Mouse (Mus musculus) liver, embryonic 14.5 days (tissue): ENCODE data around the gene Chrng. TPM values are rescaled to one million over a fixed set of nuclear protein-coding genes. Genes with fewer than 3 reads are reported as not detected.

ENCODE experiments used
- ATAC-seq: fragments of 200-750 bp; cut with Nextera tagmentation; 2 replicates; pipeline ENCODE4 v1.8.0; 2017; ENCODE audit warnings: moderate number of reproducible peaks, mild to moderate bottlenecking, moderate library complexity; ENCODE audit not compliant: insufficient read depth
- DNase-seq, 3 experiments: peaks; one replicate each; pipeline ENCODE4 v3.0.0-alpha.2; 2012 to 2013; ENCODE audit warnings: low read depth in 3 of 3, low spot score in 3 of 3
- H3K27ac ChIP-seq: fragments of 300-500 bp; sonication (generic); 2 replicates; pipeline ENCODE4 v1.5.1; 2014; ENCODE audit warnings: moderate library complexity, mild to moderate bottlenecking, control low read depth, inconsistent platforms
- H3K27me3 ChIP-seq: fragments of 300-500 bp; sonication (generic); 2 replicates; pipeline ENCODE4 v1.6.1; 2014; ENCODE audit warnings: mild to moderate bottlenecking, low read length, moderate library complexity; ENCODE audit not compliant: control insufficient read depth, insufficient read depth
- H3K36me3 ChIP-seq: fragments of 300-500 bp; sonication (generic); replicated peaks from 2 replicates; pipeline ENCODE4 v1.6.1; 2014; ENCODE audit warnings: low read depth; ENCODE audit not compliant: control insufficient read depth, insufficient read depth
- H3K4me1 ChIP-seq, 2 experiments: fragments of 200-500 bp in 1 of 2; fragments of 300-500 bp in 1 of 2; sonication (generic) in 1 of 2; replicated peaks; 2 replicates each; pipeline ENCODE4 v1.6.1; 2012 to 2014; ENCODE audit warnings: antibody characterized with exemption in 1 of 2, inconsistent platforms in 1 of 2, low read length in 1 of 2; ENCODE audit not compliant: control insufficient read depth in 2 of 2, insufficient read depth in 2 of 2
- H3K4me2 ChIP-seq: fragments of 300-500 bp; sonication (generic); 2 replicates; pipeline ENCODE4 v1.6.1; 2014; ENCODE audit warnings: low read depth, mild to moderate bottlenecking, control low read depth, moderate library complexity
- H3K4me3 ChIP-seq, 2 experiments: fragments of 200-500 bp in 1 of 2; fragments of 300-500 bp in 1 of 2; sonication (generic) in 1 of 2; 2 replicates each; pipeline ENCODE4 v1.5.1; 2012 to 2014; ENCODE audit warnings: low read depth in 2 of 2, low read length in 2 of 2, mild to moderate bottlenecking in 2 of 2, control low read depth in 1 of 2, inconsistent platforms in 1 of 2, moderate library complexity in 1 of 2; ENCODE audit not compliant: insufficient read depth in 1 of 2
- H3K9ac ChIP-seq: fragments of 300-500 bp; sonication (generic); replicated peaks from 2 replicates; pipeline ENCODE4 v1.6.1; 2014; ENCODE audit warnings: mild to moderate bottlenecking, control low read depth, moderate library complexity
- H3K9me3 ChIP-seq: fragments of 300-500 bp; sonication (generic); 2 replicates; pipeline ENCODE4 v1.6.1; 2016; ENCODE audit warnings: low read length, mixed read lengths; ENCODE audit not compliant: control insufficient read depth
- CTCF ChIP-seq: IDR thresholded peaks from 2 replicates; pipeline ENCODE4 v1.5.1; 2016; ENCODE audit warnings: antibody characterized with exemption, low read depth, control low read depth
- EP300 ChIP-seq: IDR thresholded peaks from 2 replicates; pipeline ENCODE4 v1.6.1; 2016; ENCODE audit warnings: antibody characterized with exemption, low read depth
- WGBS: fragments of 180-500 bp; shearing (Covaris S2); extraction: QIAGEN DNeasy Blood & Tissue Kit; methylation state at CpG from one replicate; pipeline ENCODE4 v1.1.7; 2014; ENCODE audit not compliant: insufficient replicate concordance; 5-methylcytosine and 5-hydroxymethylcytosine counted together
- polyA plus RNA-seq, 2 experiments: library from polyadenylated mRNA; depleted of rRNA in 1 of 2; stranded (reverse) in 1 of 2; unstranded in 1 of 2; fragments of >200 nt; fragmentation: Nextera tagmentation in 1 of 2; extraction: Ambion mirVana in 1 of 2; gene quantifications; 2 replicates each; pipeline versions ENCODE4 v1.2.1 to v1.2.3; 2012 to 2014

Chrng gene
- polyA plus RNA-seq, 2 experiments, result not detected

GRCm38 (mm10) chr1:87205502-87205901, 1.0 kb downstream of the Chrng start:
- H3K4me3 ChIP-seq, result no peak overlapping the region
- ATAC-seq (no peak), DNase-seq (no peak)
- H3K4me1 ChIP-seq, result no peaks in the 10 kb centered on the region
- peaks cover 7% of the 10 kb centered on the region for H3K27me3 ChIP-seq
- H3K9me3 ChIP-seq, result no peaks in the 10 kb centered on the region
- no peak overlapping the region for H3K4me2 ChIP-seq
- WGBS, result 40% methylated on average over 3 of the region's 3 CpGs
- H3K27ac ChIP-seq, result no peak overlapping the region
- TF ChIP-seq EP300 (no peak), CTCF (no peak)
- H3K9ac ChIP-seq, result no peak overlapping the region
- H3K36me3 ChIP-seq, result no peaks in the 10 kb centered on the region

GRCm38 (mm10) chr1:87206339-87206738, 1.9 kb downstream of the Chrng start:
- no peaks in the 10 kb centered on the region for H3K9me3 ChIP-seq
- TF ChIP-seq CTCF, result peak; percentile 51
- TF ChIP-seq EP300, result no peak
- 21% methylated on average over 17 of the region's 17 CpGs for WGBS

GRCm38 (mm10) chr1:87211431-87211830, 7.0 kb downstream of the Chrng start:
- peaks cover 7% of the 10 kb centered on the region for H3K27me3 ChIP-seq
- DNase-seq (no peak), ATAC-seq (no peak)
- 0 out of 2 replicates have a peak, but pooled peaks cover under 1% of the 10 kb centered on the region for H3K36me3 ChIP-seq
- no peak overlapping the region for H3K4me2 ChIP-seq
- no peak overlapping the region for H3K27ac ChIP-seq
- no peaks in the 10 kb centered on the region for H3K9me3 ChIP-seq
- no peak overlapping the region for H3K9ac ChIP-seq
- peaks cover 11 to 19% of the 10 kb centered on the region in 2 experiments for H3K4me1 ChIP-seq
- H3K4me3 ChIP-seq, result no peak overlapping the region
- TF ChIP-seq CTCF (no peak), EP300 (no peak)
- WGBS, result 53% methylated on average over 4 of the region's 4 CpGs

More at GRCm38 (mm10) chr1:87206339-87206738, 1.9 kb downstream of the Chrng start:
- no peaks in the 10 kb centered on the region for H3K4me1 ChIP-seq
- H3K4me2 ChIP-seq, result no peak overlapping the region
- peaks cover 7% of the 10 kb centered on the region for H3K27me3 ChIP-seq
- ATAC-seq, result no peak
- DNase-seq, result no peak
- H3K9ac ChIP-seq, result no peak overlapping the region
- H3K4me3 ChIP-seq, result no peak overlapping the region
- H3K27ac ChIP-seq, result no peak overlapping the region
- H3K36me3 ChIP-seq, result no peaks in the 10 kb centered on the region

- Histone ChIP-seq H3K9me3 (no peaks in the 10 kb centered on the region), H3K4me3 (peak within 1 kb of the TSS; percentile 93 to 95), H3K27me3 (no peaks in the 10 kb centered on the region), H3K9ac (peak within 1 kb of the TSS; percentile 99), H3K36me3 (peaks cover 5% of the 10 kb centered on the region; the same call in 1 of the 2 replicates), H3K4me1 (peaks cover 16 to 25% of the 10 kb centered on the region in 2 experiments), H3K4me2 (peak within 1 kb of the TSS; percentile 88), H3K27ac (peak within 1 kb of the TSS; percentile 94)
- ATAC-seq (peak; percentile 98), DNase-seq (peak; percentile 86 to 89 (median 87))
- TF ChIP-seq EP300 (no peak), CTCF (0 out of 2 replicates have a peak, but pooled peaks have one; percentile 20)
- WGBS, result under 1% methylated on average over 91 of the region's 99 CpGs
Measured at GRCm38 (mm10) chr1:87213735-87214704, 9.6 kb downstream of the Chrng start, which contains the start of gene Eif4e2. Eif4e2 (plus strand) TSS chr1:87213914.

GRCm38 (mm10) chr1:87214748-87215147, 10.3 kb downstream of the Chrng start:
- TF ChIP-seq CTCF, result no peak
- TF ChIP-seq EP300, result no peak
- peak overlapping the region; percentile 99 for H3K9ac ChIP-seq
- H3K27ac ChIP-seq, result peak overlapping the region; percentile 94; the same call in 1 of the 2 replicates
- peak overlapping the region; percentile 93 to 95 for H3K4me3 ChIP-seq
- H3K27me3 ChIP-seq, result no peaks in the 10 kb centered on the region
- H3K4me1 ChIP-seq, result peaks cover 16 to 25% of the 10 kb centered on the region in 2 experiments
- H3K36me3 ChIP-seq, result peaks cover 11% of the 10 kb centered on the region
- H3K9me3 ChIP-seq, result no peaks in the 10 kb centered on the region
- 11% methylated on average over 4 of the region's 4 CpGs for WGBS
- H3K4me2 ChIP-seq, result peak overlapping the region; percentile 88
- ATAC-seq (no peak), DNase-seq (no peak)
